12 mouse cellular contexts compared by ENCODE assay signal in the genomic region with DNA sequence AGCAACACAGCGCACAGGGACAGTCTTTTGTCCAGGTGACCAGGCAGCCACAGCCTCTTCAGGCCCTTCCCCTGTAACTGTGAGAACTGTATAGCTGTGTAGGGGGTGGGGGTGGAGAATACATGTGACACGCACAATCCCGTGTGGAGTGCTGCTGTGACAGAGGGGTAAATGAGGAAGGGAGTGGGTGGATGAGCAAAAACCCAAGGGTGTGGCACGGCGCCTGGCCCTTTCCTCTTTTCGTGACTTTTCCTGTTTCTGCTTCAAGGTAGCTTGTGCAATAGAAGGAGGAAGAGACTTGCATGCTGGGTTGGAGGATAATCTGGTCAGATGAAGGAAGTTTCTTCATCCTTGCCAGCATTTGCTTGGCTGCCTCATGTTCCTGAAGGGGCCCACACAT. TPM values are rescaled to one million over a fixed set of nuclear protein-coding genes. Genes with fewer than 3 reads are reported as not detected.
DNase-seq lines count a peak whose midpoint lies in the region; ATAC-seq lines count a peak whose summit lies in the region.
"Had no signal": no experiment of that assay in that cellular context is flagged by ENCODE, and none has a peak within 500 bp of the region (broad histone marks: within the 10 kb centered on the region; RNA-seq: fewer than 3 reads in every experiment).

No protein-coding gene starts in this region.

- ATAC-seq in common myeloid progenitor, adult 5-6 weeks (replicated peaks; ENCODE audit: low read depth, poor library complexity, severe bottlenecking): peak; percentile 85
- ATAC-seq in neutrophil, adult 5-6 weeks (ENCODE audit: extremely low read depth, insufficient number of reproducible peaks, low FRiP score, poor library complexity, severe bottlenecking): peak; percentile 82
- ATAC-seq: intestine, embryonic 16.5 days had no signal

- peak; percentile 97 for DNase-seq in heart, adult 11 months
- no peak for DNase-seq in heart, postnatal 36 days
- peak; percentile 40 to 47 for DNase-seq in spleen, adult 18-20 months
- no peak for DNase-seq in spleen, postnatal 14 days (ENCODE audit: low spot score in 2 of 2)
- DNase-seq in yolk sac, embryonic 10.5 days (ENCODE audit: low spot score): no peak
- no peak for DNase-seq in retina, embryonic 14.5 days (ENCODE audit: low spot score)
- DNase-seq: cerebellum, postnatal 25 days; gastrocnemius, postnatal 10 days; right cerebral cortex, postnatal 25 days had no signal

- intact Hi-C loops in heart, postnatal 36 days (cut with DNase I): no loop called here

RNA-seq across cellular contexts. Expression of gene Tcf20, which starts 21.9 kb away (rescaled TPM):
- total RNA-seq in heart, postnatal 36 days (2021): 10 to 100 TPM; 56.1 to 56.7 TPM
- 101 and 107 TPM in 2 replicates for total RNA-seq in common myeloid progenitor, adult 5-6 weeks (2017)
- 138 TPM in 2 replicates for total RNA-seq in neutrophil, adult 5-6 weeks (2017)

RNA-seq across cellular contexts. Expression of gene Nfam1, which starts 23.6 kb away (rescaled TPM):
- total RNA-seq in heart, postnatal 36 days (2021): 1 to 10 TPM; 2.3 to 4.4 TPM
- 23.1 and 25.0 TPM in 2 replicates for total RNA-seq in common myeloid progenitor, adult 5-6 weeks (2017)
- total RNA-seq in neutrophil, adult 5-6 weeks (2017): 242 and 249 TPM in 2 replicates

Comparison
In these comparisons a context has a peak if more than half of its experiments do, and no peak if none do; other contexts are left out.
1. DNase-seq: peak in heart, adult 11 months (single experiment) and spleen, adult 18-20 months (2 of 2); none in heart, postnatal 36 days (0 of 2), spleen, postnatal 14 days (0 of 2), yolk sac, embryonic 10.5 days (single experiment) and retina, embryonic 14.5 days (single experiment).